Comparison of ENCODE assay signal across 26 mouse cellular contexts in genomic region chr5:100005896-100006295, GRCm38 (mm10). TPM values are rescaled to one million over a fixed set of nuclear protein-coding genes. Genes with fewer than 3 reads are reported as not detected.
DNase-seq lines count a peak whose midpoint lies in the region; ATAC-seq and TF ChIP-seq lines count a peak whose summit lies in the region.
"Had no signal": no experiment of that assay in that cellular context is flagged by ENCODE, and none has a peak within 500 bp of the region (broad histone marks: within the 10 kb centered on the region; RNA-seq: fewer than 3 reads in every experiment).

No protein-coding gene starts in this region.

- H3K36me3 ChIP-seq in heart, embryonic 15.5 days: no peaks in the 10 kb centered on the region
- no peaks in the 10 kb centered on the region for H3K36me3 ChIP-seq in heart, embryonic 12.5 days
- no peaks in the 10 kb centered on the region for H3K36me3 ChIP-seq in intestine, postnatal 0 days (ENCODE audit: control insufficient read depth, insufficient read depth)
- no peaks in the 10 kb centered on the region for H3K36me3 ChIP-seq in stomach, embryonic 14.5 days (ENCODE audit: control insufficient read depth, insufficient read depth, low read length)
- H3K36me3 ChIP-seq in thymus, adult 2 months (ENCODE audit: control insufficient read depth, insufficient read depth, low read length): no peaks in the 10 kb centered on the region
- H3K36me3 ChIP-seq: embryonic facial prominence, embryonic 12.5 days; forebrain, embryonic 12.5 days; G1E; kidney, embryonic 15.5 days; lung, embryonic 15.5 days had no signal

- peaks cover 19% of the 10 kb centered on the region for H3K4me1 ChIP-seq in heart, embryonic 15.5 days (replicated peaks)
- H3K4me1 ChIP-seq in heart, embryonic 12.5 days (replicated peaks): peaks cover 18% of the 10 kb centered on the region
- peaks cover 7% of the 10 kb centered on the region for H3K4me1 ChIP-seq in intestine, postnatal 0 days (replicated peaks; ENCODE audit: control insufficient read depth, insufficient read depth, low read length)
- H3K4me1 ChIP-seq in stomach, embryonic 14.5 days (ENCODE audit: control insufficient read depth, insufficient read depth, low read length): 0 out of 2 replicates have a peak, but pooled peaks cover under 1% of the 10 kb centered on the region
- no peaks in the 10 kb centered on the region for H3K4me1 ChIP-seq in thymus, adult 2 months (replicated peaks; ENCODE audit: control insufficient read depth, insufficient read depth, low read length)
- H3K4me1 ChIP-seq: embryonic facial prominence, embryonic 12.5 days; forebrain, embryonic 12.5 days; kidney, embryonic 15.5 days; lung, embryonic 15.5 days had no signal

- H3K9me3 ChIP-seq in heart, embryonic 15.5 days (replicated peaks): no peaks in the 10 kb centered on the region
- H3K9me3 ChIP-seq in heart, embryonic 12.5 days (replicated peaks): no peaks in the 10 kb centered on the region
- H3K9me3 ChIP-seq in intestine, postnatal 0 days (ENCODE audit: control insufficient read depth): no peaks in the 10 kb centered on the region
- H3K9me3 ChIP-seq in stomach, embryonic 14.5 days (ENCODE audit: control insufficient read depth, low read depth, low read length): no peaks in the 10 kb centered on the region
- H3K9me3 ChIP-seq: embryonic facial prominence, embryonic 12.5 days; forebrain, embryonic 12.5 days; kidney, embryonic 15.5 days; lung, embryonic 15.5 days had no signal

- no peak for DNase-seq in retina, embryonic 14.5 days (ENCODE audit: low spot score)
- no peak for DNase-seq in thymus, adult 2 months
- DNase-seq: adrenal gland, adult 8-10 months; B cell, adult 2 months; cerebellum, adult 18-20 months; cerebellum, postnatal 14 days; kidney, adult 11 months; kidney, postnatal 4 days; lung, postnatal 36 days; midbrain, embryonic 14.5 days; right cerebral cortex, postnatal 25 days had no signal

- H3K9ac ChIP-seq in heart, embryonic 15.5 days: no peak overlapping the region
- no peak overlapping the region for H3K9ac ChIP-seq in heart, embryonic 12.5 days
- no peak overlapping the region for H3K9ac ChIP-seq in intestine, postnatal 0 days (ENCODE audit: low read depth, low read length)
- no peak overlapping the region for H3K9ac ChIP-seq in stomach, embryonic 14.5 days (replicated peaks; ENCODE audit: low read depth, low read length)
- H3K9ac ChIP-seq: embryonic facial prominence, embryonic 12.5 days; forebrain, embryonic 12.5 days; kidney, embryonic 15.5 days; lung, embryonic 15.5 days had no signal

- ATAC-seq in heart, embryonic 15.5 days (replicated peaks; ENCODE audit: insufficient number of reproducible peaks, insufficient read depth, low FRiP score, low read depth): no peak; the same call in 1 of the 2 replicates
- no peak for ATAC-seq in heart, embryonic 12.5 days (ENCODE audit: insufficient number of reproducible peaks, low FRiP score)
- ATAC-seq in erythroid progenitor cell, adult 5-6 weeks (replicated peaks; ENCODE audit: low FRiP score, poor library complexity, severe bottlenecking): 0 out of 2 replicates have a peak, but pooled peaks have one; percentile 21
- ATAC-seq in intestine, postnatal 0 days: peak; percentile 7
- ATAC-seq in stomach, embryonic 14.5 days (ENCODE audit: insufficient number of reproducible peaks, insufficient read depth, low FRiP score, low read depth): no peak
- ATAC-seq: activated CD4-positive, CD25-positive, alpha-beta regulatory T cell, adult 4 months; hindbrain, embryonic 16.5 days had no signal

- TF ChIP-seq POLR2A in thymus, adult 2 months (IDR thresholded peaks at IDR 0.05; ENCODE audit: control insufficient read depth, extremely low read depth, insufficient read depth, low read length, poor library complexity): no peak

- no peaks in the 10 kb centered on the region for H3K27me3 ChIP-seq in heart, embryonic 15.5 days
- no peaks in the 10 kb centered on the region for H3K27me3 ChIP-seq in heart, embryonic 12.5 days (replicated peaks)
- no peaks in the 10 kb centered on the region for H3K27me3 ChIP-seq in intestine, postnatal 0 days (replicated peaks; ENCODE audit: control insufficient read depth, insufficient read depth, low read length)
- H3K27me3 ChIP-seq in stomach, embryonic 14.5 days (ENCODE audit: control insufficient read depth, insufficient read depth, low read length): no peaks in the 10 kb centered on the region
- H3K27me3 ChIP-seq in thymus, adult 2 months (ENCODE audit: control insufficient read depth, insufficient read depth, low read length): no peaks in the 10 kb centered on the region
- H3K27me3 ChIP-seq: CH12.LX; embryonic facial prominence, embryonic 12.5 days; forebrain, embryonic 12.5 days; kidney, embryonic 15.5 days; lung, embryonic 15.5 days had no signal

- no peak overlapping the region for H3K4me3 ChIP-seq in heart, embryonic 15.5 days
- H3K4me3 ChIP-seq in heart, embryonic 12.5 days: no peak overlapping the region
- no peak overlapping the region for H3K4me3 ChIP-seq in intestine, postnatal 0 days (ENCODE audit: low read depth, low read length)
- no peak overlapping the region for H3K4me3 ChIP-seq in stomach, embryonic 14.5 days (ENCODE audit: low read depth, low read length)
- H3K4me3 ChIP-seq in thymus, adult 2 months (ENCODE audit: control insufficient read depth, insufficient read depth, low read length): no peak overlapping the region
- H3K4me3 ChIP-seq: embryonic facial prominence, embryonic 12.5 days; forebrain, embryonic 12.5 days; kidney, embryonic 15.5 days; left cerebral cortex, adult 2 months; lung, embryonic 15.5 days had no signal

- peak overlapping the region; percentile 32 for H3K27ac ChIP-seq in heart, embryonic 15.5 days
- no peak overlapping the region for H3K27ac ChIP-seq in heart, embryonic 12.5 days (ENCODE audit: poor library complexity, severe bottlenecking)
- peak overlapping the region; percentile 80 for H3K27ac ChIP-seq in intestine, postnatal 0 days (ENCODE audit: low read depth, low read length)
- H3K27ac ChIP-seq in stomach, embryonic 14.5 days (ENCODE audit: low read length): peak overlapping the region; percentile 72; the same call in 1 of the 2 replicates
- H3K27ac ChIP-seq in thymus, adult 2 months (ENCODE audit: control insufficient read depth, insufficient read depth, low read length): no peak overlapping the region
- H3K27ac ChIP-seq: embryonic facial prominence, embryonic 12.5 days; forebrain, embryonic 12.5 days; kidney, embryonic 15.5 days; left cerebral cortex, adult 2 months; lung, embryonic 15.5 days had no signal

- WGBS in heart, embryonic 15.5 days: 63% methylated on average over 6 of the region's 6 CpGs
- WGBS in heart, embryonic 12.5 days: 74% methylated on average over 6 of the region's 6 CpGs
- 36% methylated on average over 6 of the region's 6 CpGs for WGBS in intestine, postnatal 0 days
- 78% methylated on average over 6 of the region's 6 CpGs for WGBS in stomach, embryonic 14.5 days
- 97% methylated on average over 6 of the region's 6 CpGs for WGBS in thymus, adult 2 months

- no peak overlapping the region for H3K4me2 ChIP-seq in heart, embryonic 15.5 days
- no peak overlapping the region for H3K4me2 ChIP-seq in heart, embryonic 12.5 days
- H3K4me2 ChIP-seq in intestine, postnatal 0 days (replicated peaks; ENCODE audit: low read depth): peak overlapping the region; percentile 43
- no peak overlapping the region for H3K4me2 ChIP-seq in stomach, embryonic 14.5 days (replicated peaks; ENCODE audit: low read depth, low read length)
- H3K4me2 ChIP-seq: embryonic facial prominence, embryonic 12.5 days; forebrain, embryonic 12.5 days; kidney, embryonic 15.5 days; lung, embryonic 15.5 days had no signal

- TF ChIP-seq CTCF in intestine, postnatal 0 days (IDR thresholded peaks at IDR 0.05; ENCODE audit: low read depth): no peak
- no peak for TF ChIP-seq CTCF in thymus, adult 2 months (IDR thresholded peaks at IDR 0.05; ENCODE audit: borderline replicate concordance, control insufficient read depth, extremely low read depth, insufficient read depth, low read length, poor library complexity)

RNA-seq across cellular contexts. Expression of gene 4930524J08Rik, which starts 27.0 kb away (rescaled TPM):
- 0.52 and 0.84 TPM in 2 replicates for polyA plus RNA-seq in heart, embryonic 15.5 days (2015; fragmentation: Nextera tagmentation; extraction: Ambion mirVana)
- 1.4 and 1.6 TPM in 2 replicates for polyA plus RNA-seq in heart, embryonic 12.5 days (2016; fragmentation: Nextera tagmentation; extraction: Ambion mirVana)
- total RNA-seq in erythroid progenitor cell, adult 5-6 weeks (2015; ENCODE audit: low replicate concordance): 8.8 TPM in 1 of 2 replicates, not detected in the other
- 3.9 TPM in 1 of 2 replicates, not detected in the other for total RNA-seq in erythroid progenitor cell, adult 5-6 weeks (2017; ENCODE audit: low replicate concordance)
- 1.5 and 2.4 TPM in 2 replicates for polyA plus RNA-seq in intestine, postnatal 0 days (2015; fragmentation: Nextera tagmentation; extraction: Ambion mirVana)
- polyA plus RNA-seq in stomach, embryonic 14.5 days (2014; fragmentation: Nextera tagmentation; extraction: Ambion mirVana): 2.4 and 3.7 TPM in 2 replicates
- 3.9 and 5.6 TPM in 2 replicates for polyA plus RNA-seq in thymus, adult 2 months (2012; rRNA removed)
- total RNA-seq: hematopoietic stem cell, adult 5-6 weeks had no signal
- polyA plus RNA-seq: activated CD4-positive, CD25-positive, alpha-beta regulatory T cell, adult 4 months had no signal

RNA-seq across cellular contexts. Expression of gene Hnrnpd, which starts 27.2 kb away (rescaled TPM):
- polyA plus RNA-seq in heart, embryonic 15.5 days (2015; fragmentation: Nextera tagmentation; extraction: Ambion mirVana): 94.3 and 128 TPM in 2 replicates
- 213 and 235 TPM in 2 replicates for polyA plus RNA-seq in heart, embryonic 12.5 days (2016; fragmentation: Nextera tagmentation; extraction: Ambion mirVana)
- 231 and 281 TPM in 2 replicates for total RNA-seq in erythroid progenitor cell, adult 5-6 weeks (2015; ENCODE audit: low replicate concordance)
- 118 and 215 TPM in 2 replicates for total RNA-seq in erythroid progenitor cell, adult 5-6 weeks (2017; ENCODE audit: low replicate concordance)
- 66.5 and 67.1 TPM in 2 replicates for polyA plus RNA-seq in intestine, postnatal 0 days (2015; fragmentation: Nextera tagmentation; extraction: Ambion mirVana)
- 126 and 147 TPM in 2 replicates for polyA plus RNA-seq in stomach, embryonic 14.5 days (2014; fragmentation: Nextera tagmentation; extraction: Ambion mirVana)
- 62.6 and 93.5 TPM in 2 replicates for polyA plus RNA-seq in thymus, adult 2 months (2012; rRNA removed)

RNA-seq across cellular contexts. Expression of gene Hnrnpdl, which starts 33.6 kb away (rescaled TPM):
- polyA plus RNA-seq in heart, embryonic 15.5 days (2015; fragmentation: Nextera tagmentation; extraction: Ambion mirVana): 77.5 and 93.8 TPM in 2 replicates
- polyA plus RNA-seq in heart, embryonic 12.5 days (2016; fragmentation: Nextera tagmentation; extraction: Ambion mirVana): 112 and 117 TPM in 2 replicates
- total RNA-seq in erythroid progenitor cell, adult 5-6 weeks (2015; ENCODE audit: low replicate concordance): 233 and 266 TPM in 2 replicates
- total RNA-seq in erythroid progenitor cell, adult 5-6 weeks (2017; ENCODE audit: low replicate concordance): 256 and 262 TPM in 2 replicates
- 61.6 and 63.2 TPM in 2 replicates for polyA plus RNA-seq in intestine, postnatal 0 days (2015; fragmentation: Nextera tagmentation; extraction: Ambion mirVana)
- 200 and 207 TPM in 2 replicates for polyA plus RNA-seq in stomach, embryonic 14.5 days (2014; fragmentation: Nextera tagmentation; extraction: Ambion mirVana)
- polyA plus RNA-seq in thymus, adult 2 months (2012; rRNA removed): 142 and 148 TPM in 2 replicates

RNA-seq across cellular contexts. Expression of gene Enoph1, which starts 33.9 kb away (rescaled TPM):
- 22.7 and 28.7 TPM in 2 replicates for polyA plus RNA-seq in heart, embryonic 15.5 days (2015; fragmentation: Nextera tagmentation; extraction: Ambion mirVana)
- 26.0 and 26.9 TPM in 2 replicates for polyA plus RNA-seq in heart, embryonic 12.5 days (2016; fragmentation: Nextera tagmentation; extraction: Ambion mirVana)
- total RNA-seq in erythroid progenitor cell, adult 5-6 weeks (2015; ENCODE audit: low replicate concordance): 4.2 and 10.5 TPM in 2 replicates
- 3.3 and 6.2 TPM in 2 replicates for total RNA-seq in erythroid progenitor cell, adult 5-6 weeks (2017; ENCODE audit: low replicate concordance)
- polyA plus RNA-seq in intestine, postnatal 0 days (2015; fragmentation: Nextera tagmentation; extraction: Ambion mirVana): 26.6 TPM in 2 replicates
- polyA plus RNA-seq in stomach, embryonic 14.5 days (2014; fragmentation: Nextera tagmentation; extraction: Ambion mirVana): 39.4 and 45.4 TPM in 2 replicates
- 34.2 and 46.3 TPM in 2 replicates for polyA plus RNA-seq in thymus, adult 2 months (2012; rRNA removed)

Comparison
In these comparisons a context has a peak if more than half of its experiments do, and no peak if none do; other contexts are left out.
1. H3K27ac ChIP-seq: peak in heart, embryonic 15.5 days (single experiment), intestine, postnatal 0 days (single experiment) and stomach, embryonic 14.5 days (single experiment); none in heart, embryonic 12.5 days (single experiment) and thymus, adult 2 months (single experiment).
2. ATAC-seq: peak in erythroid progenitor cell, adult 5-6 weeks (single experiment) and intestine, postnatal 0 days (single experiment); none in heart, embryonic 15.5 days (single experiment), heart, embryonic 12.5 days (single experiment) and stomach, embryonic 14.5 days (single experiment).